Mouse (Mus musculus) C2C12 (cell line): ENCODE results near the gene Rnpep.

ENCODE experiments used
- CEBPB ChIP-seq: IDR thresholded peaks from one replicate; pipeline ENCODE4 v1.6.1; 2011; ENCODE audit warnings: low read depth, mild to moderate bottlenecking, control low read depth, moderate library complexity
- CTCF ChIP-seq: IDR thresholded peaks from one replicate; pipeline ENCODE4 v1.5.1; 2011; ENCODE audit not compliant: control insufficient read depth, insufficient read depth, insufficient read length
- MAX ChIP-seq: IDR thresholded peaks from one replicate; pipeline ENCODE4 v1.6.1; 2011; ENCODE audit warnings: mild to moderate bottlenecking, control low read depth
- MYOD1 ChIP-seq: IDR thresholded peaks from one replicate; pipeline ENCODE4 v1.6.1; 2011; ENCODE audit warnings: low read depth; ENCODE audit not compliant: control insufficient read depth, insufficient read length
- MYOG ChIP-seq: IDR thresholded peaks from one replicate; pipeline ENCODE4 v1.6.1; 2011; ENCODE audit not compliant: control insufficient read depth, insufficient read length; ENCODE audit errors: extremely low read depth
- USF1 ChIP-seq: IDR thresholded peaks from one replicate; pipeline ENCODE4 v1.6.1; 2011; ENCODE audit warnings: low read depth, mild to moderate bottlenecking, control low read depth, moderate library complexity

DNA sequence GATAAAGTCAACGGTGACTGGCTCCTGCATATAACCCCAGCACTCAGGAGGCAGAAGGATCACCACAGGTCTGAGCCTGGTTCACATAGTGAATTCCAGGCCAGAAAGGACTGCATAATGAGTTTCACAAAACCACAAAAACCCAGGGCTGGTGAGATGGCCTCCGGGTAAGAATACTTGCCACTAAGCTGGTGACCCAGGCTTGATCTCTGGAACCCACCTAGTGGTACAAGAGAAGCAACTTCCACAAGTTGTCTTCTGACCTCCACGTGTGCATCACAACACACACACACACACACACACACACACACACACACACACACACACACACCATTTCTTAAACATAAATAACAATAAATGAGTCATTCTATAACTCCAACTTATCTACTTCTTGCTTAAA, 21.6 kb downstream of the Rnpep start:
- TF ChIP-seq CTCF (no peak), USF1 (no peak), MYOD1 (no peak), MYOG (no peak), MAX (no peak), CEBPB (no peak)
